Mouse (Mus musculus) liver, embryonic 11.5 days (tissue): ENCODE results near the gene 4931440F15Rik. TPM values are rescaled to one million over a fixed set of nuclear protein-coding genes. Genes with fewer than 3 reads are reported as not detected.
"Not testable (repeated sequence)": the region's sequence is repeated elsewhere in the genome, so short reads cannot be mapped to it uniquely, and the experiment has no call there.

Source experiments
- ATAC-seq: fragments of 200-750 bp; cut with Nextera tagmentation; replicated peaks from 2 replicates; pipeline ENCODE4 v1.8.0; 2017; ENCODE audit warnings: moderate number of reproducible peaks, mild to moderate bottlenecking, moderate TSS enrichment, moderate library complexity; ENCODE audit not compliant: low FRiP score
- DNase-seq: peaks from one replicate; pipeline ENCODE4 v3.0.0-alpha.2; 2017; ENCODE audit warnings: low spot score
- H3K27ac ChIP-seq: fragments of 300-500 bp; sonication (generic); 2 replicates; pipeline ENCODE4 v1.5.1; 2014; ENCODE audit warnings: mild to moderate bottlenecking, low read depth, low read length, control low read depth
- H3K27me3 ChIP-seq: fragments of 300-500 bp; sonication (generic); replicated peaks from 2 replicates; pipeline ENCODE4 v1.6.1; 2014; ENCODE audit warnings: low read length, mixed read lengths; ENCODE audit not compliant: control insufficient read depth, insufficient read depth
- H3K36me3 ChIP-seq: fragments of 300-500 bp; sonication (generic); 2 replicates; pipeline ENCODE4 v1.6.1; 2014; ENCODE audit warnings: mild to moderate bottlenecking, low read length, moderate library complexity, mixed read lengths; ENCODE audit not compliant: control insufficient read depth, insufficient read depth
- H3K4me1 ChIP-seq: fragments of 300-500 bp; sonication (generic); replicated peaks from 2 replicates; pipeline ENCODE4 v1.6.1; 2014; ENCODE audit warnings: low read length, mixed read lengths; ENCODE audit not compliant: control insufficient read depth, insufficient read depth
- H3K4me2 ChIP-seq: fragments of 300-500 bp; sonication (generic); 2 replicates; pipeline ENCODE4 v1.6.1; 2014; ENCODE audit warnings: mild to moderate bottlenecking, control low read depth, moderate library complexity
- H3K4me3 ChIP-seq: fragments of 300-500 bp; sonication (generic); 2 replicates; pipeline ENCODE4 v1.5.1; 2014; ENCODE audit warnings: low read depth, low read length, control low read depth
- H3K9ac ChIP-seq: fragments of 300-500 bp; sonication (generic); 2 replicates; pipeline ENCODE4 v1.6.1; 2014; ENCODE audit warnings: low read depth, low read length, control low read depth
- H3K9me3 ChIP-seq: fragments of 300-500 bp; sonication (generic); 2 replicates; pipeline ENCODE4 v1.6.1; 2016; ENCODE audit warnings: low read length, inconsistent platforms, mixed read lengths; ENCODE audit not compliant: control insufficient read depth
- WGBS: fragments of 180-500 bp; shearing (Covaris S2); extraction: QIAGEN DNeasy Blood & Tissue Kit; methylation state at CpG from one replicate; pipeline ENCODE4 v1.1.7; 2014; 5-methylcytosine and 5-hydroxymethylcytosine counted together
- polyA plus RNA-seq: library from polyadenylated mRNA; unstranded; fragments of >200 nt; fragmentation: Nextera tagmentation; extraction: Ambion mirVana; gene quantifications from 2 replicates; pipeline ENCODE4 v1.2.1, GENCODE M21; 2014

The 4931440F15Rik gene
- 0.70 and 0.95 TPM in 2 replicates for polyA plus RNA-seq

DNA sequence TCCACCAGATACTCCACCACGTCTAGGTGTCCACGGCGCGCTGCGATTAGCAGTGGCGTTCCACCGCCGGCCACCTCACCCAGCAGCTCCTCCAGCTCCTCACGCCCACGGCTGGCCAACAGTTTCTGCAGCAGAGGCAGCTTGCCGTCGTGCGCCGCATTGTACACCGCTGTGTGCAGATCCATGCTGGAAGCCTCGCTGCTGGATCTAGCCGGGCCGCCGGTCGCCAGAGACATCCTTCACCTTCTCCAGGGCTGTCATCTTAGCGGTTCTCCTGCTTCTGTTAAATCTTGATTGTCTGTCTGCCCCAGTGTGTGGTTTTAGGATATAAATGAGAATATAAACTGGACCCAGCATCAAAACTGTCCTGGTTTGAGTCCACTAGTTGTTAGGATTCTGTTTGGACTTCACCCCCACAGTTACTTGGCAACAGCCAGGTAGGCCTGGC lies at the start of gene 4931440F15Rik:
4931440F15Rik (minus strand) TSS at position 398 of the 448 bp plus-strand sequence.
- not testable (repeated sequence) for H3K27ac ChIP-seq, H3K4me1 ChIP-seq, H3K9me3 ChIP-seq, DNase-seq, ATAC-seq, H3K36me3 ChIP-seq, H3K9ac ChIP-seq
- Histone ChIP-seq H3K4me3 (peak within 1 kb of the TSS; percentile 34), H3K27me3 (peaks cover 26% of the 10 kb centered on the region), H3K4me2 (peak within 1 kb of the TSS; percentile 68)
- WGBS = 24% methylated on average over 21 of the region's 21 CpGs

DNA sequence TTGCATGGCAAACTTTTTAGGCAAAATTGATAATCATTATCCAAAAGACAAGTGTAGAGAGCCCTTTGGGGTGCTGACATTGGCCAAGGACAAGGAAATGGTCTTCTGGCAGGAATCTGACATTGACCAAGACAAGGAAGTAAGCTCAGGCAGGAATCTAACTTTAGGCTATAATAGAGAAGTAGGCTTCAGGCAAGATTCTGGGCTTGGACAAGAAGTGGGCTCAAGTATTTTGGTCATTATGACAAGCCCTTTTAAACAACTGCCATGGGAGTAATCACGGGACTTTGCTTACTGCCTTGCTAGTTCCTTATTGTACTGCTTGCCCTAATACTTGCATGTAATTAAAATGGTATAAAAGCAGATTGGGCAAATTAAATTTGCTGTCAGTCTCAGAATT lies 49.3 kb upstream of the 4931440F15Rik start:
- not testable (repeated sequence) for H3K27ac ChIP-seq, H3K4me1 ChIP-seq, H3K4me2 ChIP-seq, ATAC-seq, H3K27me3 ChIP-seq, DNase-seq, H3K4me3 ChIP-seq, H3K9ac ChIP-seq, H3K36me3 ChIP-seq, H3K9me3 ChIP-seq
- 82% methylated on average over 1 of the region's 1 CpGs for WGBS

DNA sequence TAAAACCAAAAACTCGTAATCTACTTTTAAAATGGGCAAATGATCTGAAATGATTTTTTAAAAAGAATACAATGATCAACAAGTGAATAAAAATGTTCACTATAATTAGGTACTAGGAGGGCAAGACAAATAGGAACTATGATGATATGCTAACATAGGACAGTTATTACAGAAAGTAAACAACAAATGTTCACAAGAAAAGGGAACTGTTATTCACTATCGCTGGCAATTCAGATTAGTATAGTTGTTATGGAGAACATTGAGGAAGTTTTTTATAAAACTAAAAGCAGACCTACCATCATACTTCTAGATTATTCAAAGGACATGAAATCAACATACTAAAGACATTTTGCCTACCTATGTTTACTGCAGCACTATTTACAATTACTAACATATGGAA lies 44.7 kb upstream of the 4931440F15Rik start:
- 83% methylated on average over 2 of the region's 2 CpGs for WGBS
- Histone ChIP-seq H3K27ac (no peak overlapping the region), H3K27me3 (no peaks in the 10 kb centered on the region), H3K4me1 (no peaks in the 10 kb centered on the region), H3K9me3 (no peaks in the 10 kb centered on the region), H3K4me3 (no peak overlapping the region), H3K9ac (no peak overlapping the region), H3K36me3 (no peaks in the 10 kb centered on the region), H3K4me2 (no peak overlapping the region)
- ATAC-seq (no peak), DNase-seq (no peak)

DNA sequence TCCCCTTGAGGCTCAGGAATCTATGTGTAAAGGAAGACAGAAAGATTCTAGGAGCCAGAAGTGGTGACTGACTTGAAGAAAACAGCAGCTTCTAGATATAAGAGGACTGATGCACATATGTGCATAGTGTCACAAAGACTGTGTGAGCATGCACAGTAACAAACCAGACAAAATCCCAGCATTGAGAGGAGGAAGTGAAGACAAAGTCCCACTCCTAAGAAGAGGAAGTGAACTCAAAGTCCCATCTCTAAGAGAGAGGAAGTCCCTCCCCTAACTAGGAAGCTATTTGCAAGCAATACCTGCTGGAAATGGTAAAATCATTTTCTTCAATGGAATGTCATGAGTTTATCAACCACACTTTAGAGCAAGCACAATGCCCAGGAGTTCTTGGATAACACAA lies 38.8 kb upstream of the 4931440F15Rik start:
- H3K9me3 ChIP-seq = no peaks in the 10 kb centered on the region
- no peaks in the 10 kb centered on the region for H3K4me1 ChIP-seq
- ATAC-seq = no peak
- DNase-seq = no peak
- H3K9ac ChIP-seq = no peak overlapping the region
- H3K27me3 ChIP-seq = no peaks in the 10 kb centered on the region
- no peak overlapping the region for H3K27ac ChIP-seq
- no peak overlapping the region for H3K4me2 ChIP-seq
- H3K36me3 ChIP-seq = no peaks in the 10 kb centered on the region
- no peak overlapping the region for H3K4me3 ChIP-seq

DNA sequence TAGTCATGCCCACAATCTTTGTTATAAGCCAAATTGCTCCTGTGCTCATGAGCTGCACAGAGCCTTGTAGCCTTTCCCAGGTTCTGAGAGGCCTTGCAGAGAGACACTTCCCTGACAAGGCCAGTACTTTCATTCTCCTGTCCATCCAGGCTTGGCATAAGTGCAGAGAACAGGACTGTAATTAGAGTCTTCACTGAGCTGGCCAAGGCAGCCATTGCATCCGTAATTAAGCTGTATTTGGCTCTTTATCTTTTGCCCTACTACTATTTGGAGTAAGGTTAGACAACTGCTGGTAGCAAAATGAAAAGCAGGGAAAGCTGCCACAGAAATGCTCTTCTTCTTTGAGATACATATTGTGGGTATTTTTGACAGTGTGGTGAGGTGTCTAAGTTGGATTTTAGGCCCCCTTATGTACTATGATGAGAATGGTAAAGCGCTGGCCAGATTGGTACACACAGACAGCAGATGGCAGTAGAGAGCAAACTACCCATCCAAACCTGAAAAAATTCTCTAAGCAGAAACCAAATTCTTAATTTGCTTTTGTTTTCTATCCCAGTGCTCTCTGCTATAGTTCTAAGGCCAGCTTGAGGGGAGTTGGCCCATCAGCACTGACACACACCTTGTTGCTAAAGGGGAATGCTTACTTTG lies 36.4 kb upstream of the 4931440F15Rik start:
- Histone ChIP-seq H3K4me1 (no peaks in the 10 kb centered on the region), H3K27ac (no peak overlapping the region), H3K9ac (no peak overlapping the region), H3K4me3 (no peak overlapping the region), H3K36me3 (no peaks in the 10 kb centered on the region), H3K4me2 (no peak overlapping the region), H3K9me3 (no peaks in the 10 kb centered on the region), H3K27me3 (no peaks in the 10 kb centered on the region)
- 57% methylated on average over 2 of the region's 2 CpGs for WGBS
- no peak for ATAC-seq
- DNase-seq = no peak

DNA sequence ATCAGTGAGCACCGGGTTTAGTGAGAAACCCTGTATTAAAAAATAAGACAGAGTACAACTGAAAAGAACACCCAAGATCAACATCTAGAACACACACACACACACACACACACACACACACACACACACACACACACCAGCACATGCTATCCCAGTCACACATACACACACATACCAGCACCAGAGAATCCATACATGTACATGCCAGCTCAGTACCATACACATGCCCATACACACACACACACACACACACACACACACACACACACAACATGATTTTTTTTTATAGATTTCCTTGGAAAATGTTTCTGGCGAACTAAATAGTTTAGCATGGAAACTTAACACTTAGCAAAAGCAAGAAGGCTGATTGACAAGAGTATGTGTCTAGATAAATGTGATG lies 35.6 kb upstream of the 4931440F15Rik start:
- DNase-seq (no peak), ATAC-seq (no peak)
- H3K36me3 ChIP-seq = no peaks in the 10 kb centered on the region
- no peak overlapping the region for H3K4me3 ChIP-seq
- H3K9me3 ChIP-seq = no peaks in the 10 kb centered on the region
- no peak overlapping the region for H3K9ac ChIP-seq
- no peaks in the 10 kb centered on the region for H3K4me1 ChIP-seq
- H3K4me2 ChIP-seq = no peak overlapping the region
- no peaks in the 10 kb centered on the region for H3K27me3 ChIP-seq
- WGBS = 71% methylated on average over 2 of the region's 2 CpGs
- no peak overlapping the region for H3K27ac ChIP-seq

DNA sequence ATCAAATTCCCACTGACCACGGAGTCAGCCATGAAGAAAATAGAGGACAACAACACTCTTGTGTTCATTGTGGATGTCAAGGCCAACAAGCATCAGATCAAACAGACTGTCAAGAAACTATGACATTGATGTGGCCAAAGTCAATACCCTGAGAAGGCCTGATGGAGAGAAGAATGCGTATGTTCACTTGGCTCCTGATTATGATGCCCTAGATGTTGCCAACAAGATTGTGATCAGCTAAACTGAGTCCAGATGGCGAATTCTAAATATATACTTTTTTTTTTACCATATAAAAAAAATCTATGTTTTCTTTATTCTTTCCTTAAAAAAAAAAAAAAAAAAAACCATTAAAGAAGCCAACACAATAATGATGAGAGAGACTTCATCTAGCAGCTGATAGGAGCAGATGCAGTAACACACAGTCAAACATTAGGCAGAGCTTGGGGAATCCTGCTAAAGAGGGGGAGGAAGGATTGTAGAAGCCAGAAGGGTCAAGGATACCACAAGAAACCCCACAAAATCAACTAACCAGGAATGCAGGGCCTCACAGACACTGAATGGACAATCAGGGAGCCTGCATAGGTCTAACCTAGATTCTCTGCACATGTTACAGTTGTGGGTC lies 15.2 kb upstream of the 4931440F15Rik start:
- H3K4me1 ChIP-seq = no peaks in the 10 kb centered on the region; the same call in 1 of the 2 replicates
- H3K27ac ChIP-seq = no peak overlapping the region
- H3K9me3 ChIP-seq = no peaks in the 10 kb centered on the region
- H3K27me3 ChIP-seq = no peaks in the 10 kb centered on the region
- 83% methylated on average over 3 of the region's 3 CpGs for WGBS
- no peak overlapping the region for H3K9ac ChIP-seq
- H3K36me3 ChIP-seq = no peaks in the 10 kb centered on the region
- no peak for ATAC-seq
- DNase-seq = no peak
- no peak overlapping the region for H3K4me2 ChIP-seq
- no peak overlapping the region for H3K4me3 ChIP-seq

DNA sequence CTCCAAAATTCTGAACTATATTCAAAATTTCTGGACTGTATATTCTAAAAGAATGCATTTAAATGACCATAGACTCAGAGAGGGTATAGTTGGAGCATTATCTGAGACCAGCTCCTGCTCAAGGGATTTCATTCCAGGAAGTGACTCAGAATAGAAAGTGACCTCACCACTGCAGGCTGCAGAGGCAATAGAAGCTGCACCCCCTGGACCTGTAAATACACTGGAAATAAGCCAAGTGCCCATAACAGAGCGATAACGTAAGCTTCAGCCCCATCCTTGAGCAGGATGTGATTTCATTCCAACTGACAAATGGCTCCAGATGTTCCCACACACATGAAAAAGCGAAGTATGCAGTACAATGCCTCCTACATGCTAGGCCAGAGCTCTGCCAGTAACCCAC lies 14.3 kb upstream of the 4931440F15Rik start:
- H3K4me1 ChIP-seq = no peaks in the 10 kb centered on the region; the same call in 1 of the 2 replicates
- H3K4me3 ChIP-seq = no peak overlapping the region
- ATAC-seq = peak; percentile 45; the same call in 1 of the 2 replicates
- WGBS = 31% methylated on average over 3 of the region's 3 CpGs
- no peak overlapping the region for H3K9ac ChIP-seq
- DNase-seq = no peak
- no peak overlapping the region for H3K4me2 ChIP-seq
- no peaks in the 10 kb centered on the region for H3K9me3 ChIP-seq
- H3K27ac ChIP-seq = no peak overlapping the region
- no peaks in the 10 kb centered on the region for H3K36me3 ChIP-seq
- no peaks in the 10 kb centered on the region for H3K27me3 ChIP-seq

DNA sequence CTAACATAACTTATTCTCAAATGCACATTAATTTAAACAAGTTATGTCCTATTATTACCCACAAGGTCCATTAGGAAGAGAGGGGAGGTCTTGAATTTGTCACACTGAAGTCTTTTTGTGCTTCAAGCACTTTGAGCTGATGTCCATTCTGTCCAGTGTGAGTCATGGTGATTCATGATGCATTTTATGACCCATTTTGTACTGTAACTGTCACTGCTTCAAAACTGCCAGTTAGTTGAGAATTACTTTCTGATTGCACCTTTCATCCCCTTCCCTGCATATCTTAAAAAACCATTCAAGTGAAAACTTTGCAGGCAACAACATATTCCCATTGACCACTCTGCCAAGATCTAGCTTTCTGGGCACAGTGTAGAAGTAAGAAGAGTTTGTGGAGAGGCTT lies 11.6 kb upstream of the 4931440F15Rik start:
- H3K36me3 ChIP-seq = no peaks in the 10 kb centered on the region
- H3K27me3 ChIP-seq = no peaks in the 10 kb centered on the region
- H3K4me2 ChIP-seq = no peak overlapping the region
- ATAC-seq (no peak), DNase-seq (no peak)
- H3K9me3 ChIP-seq = no peaks in the 10 kb centered on the region
- H3K4me3 ChIP-seq = no peak overlapping the region
- H3K27ac ChIP-seq = no peak overlapping the region
- H3K4me1 ChIP-seq = no peaks in the 10 kb centered on the region; the same call in 1 of the 2 replicates
- no peak overlapping the region for H3K9ac ChIP-seq
